Mouse (Mus musculus) layer of hippocampus, postnatal 14 days (tissue): ENCODE data around the gene Zdhhc12. TPM values are rescaled to one million over a fixed set of nuclear protein-coding genes. Genes with fewer than 3 reads are reported as not detected.

Source experiments
- total RNA-seq, 2 experiments: library from RNA; stranded (reverse); gene quantifications; 2 replicates each; pipeline ENCODE4 v1.2.3; 2021

Gene Zdhhc12
- total RNA-seq, 2 experiments from 2014 or later: 14.7 TPM

Other genes starting within 250 kb of the Zdhhc12 start
- 10 to 100 TPM in 1 of 2 experiments, 1 to 10 TPM in 1; 8.0 to 12.2 TPM for gene Cercam, start 224.5 kb downstream of the Zdhhc12 start, total RNA-seq
- gene Odf2, start 204.4 kb downstream of the Zdhhc12 start, total RNA-seq: 100 to 1,000 TPM in 1 of 2 experiments, 10 to 100 TPM in 1; 91.4 to 107 TPM
- gene Gle1, start 158.2 kb downstream of the Zdhhc12 start, total RNA-seq: 10 to 100 TPM; 44.8 to 47.3 TPM
- gene Sptan1, start 128.1 kb downstream of the Zdhhc12 start, total RNA-seq: 1,000 to 10,000 TPM in 1 of 2 experiments, 100 to 1,000 TPM in 1; 959 to 1,004 TPM
- 10 to 100 TPM; 38.0 to 38.3 TPM for gene Wdr34, start 44.8 kb downstream of the Zdhhc12 start, total RNA-seq
- gene Set, start 36.3 kb downstream of the Zdhhc12 start, total RNA-seq: 100 to 1,000 TPM; 185 to 190 TPM
- 1 to 10 TPM; 1.2 to 2.3 TPM for gene Pkn3, start 16.0 kb downstream of the Zdhhc12 start, total RNA-seq
- gene Zer1, start 30.9 kb upstream of the Zdhhc12 start, total RNA-seq: 100 to 1,000 TPM; 160 to 173 TPM
- gene Tbc1d13, start 40.1 kb upstream of the Zdhhc12 start, total RNA-seq: 10 to 100 TPM; 71.7 to 74.4 TPM
- 10 to 100 TPM; 21.7 to 24.4 TPM for gene Endog, start 77.8 kb upstream of the Zdhhc12 start, total RNA-seq
- 10 to 100 TPM; 30.8 to 34.4 TPM for gene Spout1, start 84.8 kb upstream of the Zdhhc12 start, total RNA-seq
- 10 to 100 TPM; 19.7 to 22.4 TPM for gene Kyat1, start 112.2 kb upstream of the Zdhhc12 start, total RNA-seq
- 10 to 100 TPM; 66.5 to 72.5 TPM for gene Lrrc8a, start 144.1 kb upstream of the Zdhhc12 start, total RNA-seq
- gene Gm28035, start 146.9 kb upstream of the Zdhhc12 start, total RNA-seq: 1 to 10 TPM; 6.7 to 7.3 TPM
- gene Phyhd1, start 172.6 kb upstream of the Zdhhc12 start, total RNA-seq: 10 to 100 TPM; 23.1 to 24.0 TPM
- not detected for gene Gm28038, start 187.4 kb upstream of the Zdhhc12 start, total RNA-seq
- 10 to 100 TPM; 24.4 TPM for gene Dolk, start 192.7 kb upstream of the Zdhhc12 start, total RNA-seq
- 10 to 100 TPM; 19.4 to 20.5 TPM for gene Nup188, start 192.7 kb upstream of the Zdhhc12 start, total RNA-seq